Mouse (Mus musculus) B cell, adult 2 months (primary cell): ENCODE data around the gene Arf1.
"Not testable (repeated sequence)": the region's sequence is repeated elsewhere in the genome, so short reads cannot be mapped to it uniquely, and the experiment has no call there.

ENCODE experiments used
- DNase-seq, 2 experiments: peaks; one replicate each; pipeline ENCODE4 v3.0.0; 2022

The Arf1 gene

DNA sequence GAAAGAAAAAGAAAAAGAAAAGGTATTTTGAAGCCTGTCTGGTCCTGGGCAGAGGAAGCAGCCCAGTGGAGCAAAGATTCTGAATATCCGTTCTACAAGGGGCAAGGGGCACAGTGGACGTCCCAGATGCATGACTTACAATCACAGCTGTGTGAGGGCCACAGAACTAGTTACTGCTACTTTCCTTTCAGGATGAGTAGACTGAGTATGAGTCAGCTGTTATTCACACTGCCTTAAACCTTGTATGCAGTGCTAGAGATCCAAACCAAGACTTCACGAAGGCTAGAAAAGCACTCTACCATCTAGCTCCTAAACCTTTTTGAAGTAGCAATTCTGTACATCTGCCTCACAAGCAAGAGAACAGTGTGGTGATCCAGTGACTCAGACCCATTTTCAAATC is 1.8 kb downstream of the Arf1 start:
- no peak for DNase-seq

DNA sequence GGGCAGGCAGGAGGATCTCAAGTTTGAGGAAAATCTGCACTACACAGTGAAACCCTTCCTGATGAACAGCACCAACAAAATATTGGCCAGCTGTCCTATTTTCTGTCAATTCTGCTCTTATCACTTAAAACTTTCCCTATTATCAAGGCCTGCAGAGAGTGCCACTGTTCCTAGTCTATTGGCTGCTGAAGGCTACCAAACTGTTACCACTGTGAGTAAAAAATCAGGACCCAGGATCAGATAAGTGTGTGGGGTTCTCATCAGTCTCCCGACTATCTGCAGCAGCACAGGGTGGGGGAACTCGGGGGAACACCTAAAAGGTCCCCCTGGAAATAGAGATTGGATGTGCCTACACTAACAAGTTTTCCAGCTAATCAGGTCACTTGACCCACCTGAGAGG is 2.9 kb downstream of the Arf1 start:
- DNase-seq, result no peak

- DNase-seq, result no peak
Measured at GRCm38 (mm10) chr11:59224470-59224869, 3.6 kb downstream of the Arf1 start.

DNA sequence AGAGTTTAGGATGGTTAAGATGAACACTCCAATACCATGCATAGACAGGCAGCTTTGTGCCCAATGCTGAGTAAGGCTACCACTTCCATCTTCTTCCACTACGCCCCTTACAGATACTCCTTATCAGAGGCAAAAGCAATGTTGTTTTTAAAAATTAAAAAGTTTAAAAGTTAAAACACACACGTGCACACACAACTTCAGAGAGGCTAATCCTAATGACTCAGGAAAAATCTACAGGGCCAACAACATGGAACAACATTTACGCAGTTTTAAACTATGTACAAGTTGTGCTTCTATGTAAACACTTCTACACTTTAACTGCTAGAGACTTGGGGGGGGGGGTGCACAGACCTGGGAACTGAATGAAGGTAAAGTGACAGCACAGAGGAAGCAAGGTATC is 4.0 kb downstream of the Arf1 start:
- DNase-seq, result no peak

- DNase-seq, result no peak
Measured at GRCm38 (mm10) chr11:59222306-59222705, 5.8 kb downstream of the Arf1 start.

GRCm38 (mm10) chr11:59221604-59222003 is 6.5 kb downstream of the Arf1 start:
- peak in 1 of 2 experiments; percentile 32 for DNase-seq

DNA sequence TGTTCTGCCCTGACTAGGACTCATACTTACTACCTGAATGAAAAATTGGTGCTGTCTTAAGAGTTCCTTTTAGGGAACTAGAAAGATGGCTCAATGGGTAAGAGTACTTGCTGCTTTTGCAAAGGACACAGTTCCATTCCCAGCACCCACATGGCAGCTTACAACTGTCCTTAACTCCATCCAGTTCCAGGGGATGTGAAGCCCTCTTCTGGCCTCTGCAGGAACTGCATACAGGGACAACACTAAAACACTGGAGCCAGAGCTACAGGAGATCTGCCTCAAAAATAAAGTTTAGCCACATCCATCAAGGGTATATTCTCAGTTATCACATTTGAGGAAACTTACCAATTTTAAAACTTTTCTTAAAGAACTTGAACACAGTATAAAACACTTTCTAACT is 9.0 kb downstream of the Arf1 start:
- DNase-seq, result peak; percentile 61 to 64

DNA sequence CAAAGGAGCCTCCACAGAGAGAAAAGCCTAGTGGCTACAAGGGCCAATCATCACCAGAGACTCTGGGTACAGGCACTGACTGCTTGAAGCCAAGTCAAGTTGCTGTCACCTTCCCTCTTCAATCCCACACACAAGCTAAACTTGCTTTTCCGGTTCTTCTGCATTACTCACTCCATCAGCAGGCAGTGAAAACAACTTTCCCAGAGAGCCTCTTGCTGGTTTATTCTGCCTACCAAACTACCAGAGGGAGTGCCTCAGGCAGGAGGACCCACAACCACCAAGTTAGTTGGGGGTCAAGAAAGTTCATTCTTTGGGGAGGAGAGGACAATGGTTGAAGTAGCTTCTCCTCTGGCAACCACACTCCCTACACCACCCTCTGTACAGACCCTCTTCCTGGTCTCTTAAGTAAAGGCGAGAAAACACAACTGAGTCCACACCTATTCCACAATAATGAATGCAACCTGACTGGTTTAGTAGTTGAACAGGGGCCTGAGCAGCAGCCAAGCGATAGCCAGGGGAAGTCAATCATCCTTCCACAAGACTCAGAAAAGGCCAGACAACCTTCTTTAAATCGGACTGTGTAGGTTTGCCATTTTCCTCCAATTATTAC is 9.6 kb downstream of the Arf1 start:
- no peak for DNase-seq

GRCm38 (mm10) chr11:59216955-59217354 is 11.1 kb downstream of the Arf1 start:
- no peak for DNase-seq

DNA sequence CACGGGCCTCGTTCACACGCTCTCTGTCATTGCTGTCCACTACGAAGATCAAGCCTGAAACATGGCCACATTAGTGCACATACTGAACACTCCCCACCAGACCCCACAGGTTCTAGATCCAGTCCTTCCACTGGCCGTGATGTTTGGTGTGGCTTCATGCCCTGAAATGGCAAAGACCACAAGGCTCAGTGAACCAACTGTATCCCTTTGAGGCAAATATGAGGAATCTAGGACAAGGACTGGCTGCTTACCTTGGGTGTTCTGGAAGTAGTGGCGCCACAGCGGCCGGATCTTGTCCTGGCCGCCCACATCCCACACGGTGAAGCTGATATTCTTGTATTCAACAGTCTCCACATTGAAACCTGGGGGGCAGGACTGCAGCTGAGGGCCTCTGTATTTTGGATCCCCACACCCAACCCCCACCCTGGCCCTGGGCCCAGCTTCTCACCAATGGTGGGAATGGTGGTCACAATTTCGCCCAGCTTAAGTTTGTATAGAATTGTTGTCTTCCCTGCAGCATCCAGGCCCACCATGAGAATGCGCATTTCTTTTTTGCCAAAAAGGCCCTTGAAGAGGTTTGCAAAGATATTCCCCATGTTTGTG is 15.1 kb downstream of the Arf1 start:
- no peak for DNase-seq

DNA sequence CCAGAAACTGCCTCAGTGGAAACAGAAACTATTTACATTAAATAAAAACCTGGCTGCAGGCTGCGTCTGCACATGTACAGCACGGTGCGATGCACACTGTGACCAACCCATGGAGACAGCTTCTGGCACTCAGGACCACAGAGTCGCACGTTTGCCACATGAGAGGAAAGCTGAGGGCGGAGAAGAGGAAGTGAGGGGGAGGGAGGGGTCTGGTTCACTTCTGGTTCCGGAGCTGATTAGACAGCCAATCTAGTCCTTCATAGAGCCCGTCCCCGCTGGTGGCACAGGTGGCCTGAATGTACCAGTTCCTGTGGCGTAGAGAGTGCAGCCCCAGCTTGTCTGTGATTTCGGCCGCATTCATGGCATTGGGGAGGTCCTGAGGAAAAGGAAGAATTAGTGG is 15.8 kb downstream of the Arf1 start:
- peak; percentile 71 to 74 for DNase-seq

DNA sequence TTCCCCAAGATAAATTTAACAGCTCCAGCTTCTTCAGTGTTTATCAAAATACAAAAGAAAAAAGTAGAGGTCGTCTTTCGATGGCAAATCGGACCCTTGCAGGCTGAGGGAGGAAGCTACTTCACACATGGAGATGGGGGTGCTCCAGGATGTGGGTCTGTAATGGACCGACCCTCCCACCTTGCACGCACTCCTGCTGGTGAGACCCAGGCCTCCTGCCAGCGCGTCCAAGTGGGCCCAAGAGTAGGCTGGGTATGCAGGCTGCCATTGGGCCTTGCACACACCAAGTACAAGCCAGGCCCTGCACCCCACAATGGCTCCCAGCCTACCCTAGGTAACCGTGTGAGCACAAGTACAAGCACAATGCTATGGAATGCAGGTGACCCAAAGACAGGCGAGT is 16.5 kb downstream of the Arf1 start:
- DNase-seq, result not testable (repeated sequence)

DNA sequence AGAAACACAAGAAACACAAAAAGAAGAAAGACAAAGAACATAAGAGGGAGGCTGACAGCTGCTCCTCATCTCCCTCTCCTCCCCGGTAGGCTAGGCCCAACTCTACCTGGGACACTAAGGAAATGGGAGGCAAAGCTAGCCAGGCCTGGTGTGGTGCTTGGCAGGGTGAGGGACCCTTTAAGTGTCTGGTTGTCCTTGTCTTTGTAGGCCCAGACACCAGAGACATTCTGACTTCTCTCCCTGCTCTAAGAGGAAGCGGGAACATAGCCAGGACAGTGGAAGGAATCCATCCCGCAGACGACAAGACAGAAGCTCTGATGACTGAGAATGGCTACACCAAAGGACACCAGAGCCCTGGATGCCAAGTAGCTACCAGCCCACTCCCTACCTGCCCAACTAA is 18.1 kb downstream of the Arf1 start:
- no peak for DNase-seq

DNA sequence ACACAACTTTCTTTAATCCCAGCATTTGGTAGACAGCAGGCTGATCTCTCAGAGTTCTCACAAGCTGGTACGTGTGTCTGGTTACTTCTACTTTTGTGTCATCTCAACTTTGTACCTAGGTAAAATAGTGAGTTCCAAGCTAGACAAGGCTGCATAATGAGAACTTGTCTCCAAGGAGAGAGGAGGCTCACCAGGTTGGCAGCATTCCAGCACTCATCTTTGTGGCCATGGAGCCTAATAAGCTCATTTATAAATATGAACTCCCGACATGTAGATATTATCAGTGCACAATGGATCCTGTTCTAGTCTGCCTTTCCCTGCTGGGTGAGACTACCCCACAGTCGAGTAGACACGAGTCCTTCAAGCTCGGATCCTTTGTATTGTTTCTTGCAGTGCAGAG is 18.5 kb downstream of the Arf1 start:
- DNase-seq, result no peak

GRCm38 (mm10) chr11:59209003-59209441 is 19.0 kb downstream of the Arf1 start:
- DNase-seq, result peak; percentile 60 to 61

- DNase-seq, result peak; percentile 95 to 96
Measured at GRCm38 (mm10) chr11:59208153-59208831, 19.8 kb downstream of the Arf1 start, which contains the start of gene 2310033P09Rik. Gene 2310033P09Rik (plus strand): TSS chr11:59208321.

DNA sequence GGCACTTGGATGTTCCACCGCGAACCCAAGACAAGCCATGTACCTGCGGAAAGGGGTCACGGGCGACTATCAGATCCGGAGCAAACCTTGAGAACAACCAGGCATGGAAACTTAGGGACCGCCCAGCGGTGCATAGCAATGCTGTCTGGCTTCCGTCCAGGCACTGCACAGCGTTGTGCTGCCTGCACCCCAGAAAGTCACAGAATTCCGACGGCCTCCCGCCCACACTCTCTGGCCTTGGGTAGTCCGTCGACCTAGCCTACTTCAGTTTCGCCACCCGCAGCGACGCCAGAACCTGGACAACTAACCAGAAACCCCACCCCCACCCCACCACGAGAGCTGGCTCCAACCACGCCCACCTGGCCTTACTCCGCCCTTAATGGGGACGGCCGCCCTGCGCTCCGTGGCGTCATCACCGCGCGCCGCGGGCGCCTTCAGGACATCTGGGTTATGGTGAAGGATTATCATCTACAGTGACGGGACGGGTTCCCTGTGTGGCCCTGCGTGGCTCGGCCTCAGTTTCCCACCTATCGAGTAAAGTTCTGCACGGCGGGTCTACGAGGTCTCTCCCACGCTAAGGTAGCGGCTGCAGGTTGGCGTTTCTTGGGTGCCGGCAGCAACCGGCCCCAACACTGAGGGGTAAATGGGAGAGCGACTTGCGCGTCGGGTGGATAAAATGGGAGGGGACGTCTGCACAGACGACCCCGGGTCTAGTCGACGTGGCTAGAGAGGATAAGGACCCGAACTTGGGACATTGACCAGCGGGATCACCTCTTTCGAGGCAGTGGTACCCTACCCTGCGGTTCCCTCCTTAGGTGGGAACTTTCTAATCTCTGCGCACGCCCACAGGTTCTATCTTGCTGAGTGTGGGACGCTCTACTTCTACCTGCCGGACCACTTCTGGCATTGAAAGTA is 25.7 kb downstream of the Arf1 start, which contains the start of gene Mrpl55:
Gene Mrpl55 (plus strand): TSS at position 406 of the 915 bp plus-strand sequence.
- DNase-seq, result peak; percentile 97

- no peak for DNase-seq
Measured at GRCm38 (mm10) chr11:59201216-59202002, 26.7 kb downstream of the Arf1 start.

DNA sequence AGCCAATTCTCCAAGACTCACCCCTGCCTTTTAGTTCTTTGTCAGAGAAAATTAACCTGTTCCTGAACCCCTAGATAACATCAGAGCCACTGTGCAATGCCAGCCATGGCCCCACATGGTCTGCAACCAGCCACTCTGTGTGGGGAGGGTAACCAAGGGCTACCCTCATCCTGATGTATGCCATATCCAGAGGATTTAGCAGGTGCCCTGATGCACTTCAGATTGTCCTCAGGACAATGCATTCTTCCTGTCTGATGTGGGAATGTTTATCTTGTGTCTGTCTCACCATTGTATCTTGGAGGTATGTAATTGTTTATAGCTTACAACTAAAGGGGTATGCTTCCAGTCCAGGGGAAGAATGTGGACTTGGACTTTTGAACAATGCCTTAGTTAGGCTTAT is 31.8 kb downstream of the Arf1 start:
- no peak for DNase-seq

GRCm38 (mm10) chr11:59192059-59192386 is 36.0 kb downstream of the Arf1 start, which contains the start of gene Guk1:
Gene Guk1 (minus strand): TSS chr11:59192212.
- DNase-seq, result no peak

GRCm38 (mm10) chr11:59191231-59192058 is 36.6 kb downstream of the Arf1 start:
- DNase-seq, result peak; percentile 91
